Mouse (Mus musculus) lung, embryonic 14.5 days (tissue): ENCODE measurements around the gene Ndufs3. TPM values are rescaled to one million over a fixed set of nuclear protein-coding genes. Genes with fewer than 3 reads are reported as not detected.

ENCODE experiments used
- ATAC-seq: fragments of 200-750 bp; cut with Nextera tagmentation; 2 replicates; pipeline ENCODE4 v1.8.0; 2017; ENCODE audit warnings: mild to moderate bottlenecking, moderate TSS enrichment, moderate library complexity; ENCODE audit not compliant: insufficient read depth
- DNase-seq: peaks from one replicate; pipeline ENCODE4 v3.0.0-alpha.2; 2015
- H3K27ac ChIP-seq: fragments of 300-500 bp; sonication (generic); 2 replicates; pipeline ENCODE4 v1.5.1; 2014; ENCODE audit warnings: low read depth, mild to moderate bottlenecking, moderate library complexity
- H3K27me3 ChIP-seq: fragments of 300-500 bp; sonication (generic); 2 replicates; pipeline ENCODE4 v1.6.1; 2014; ENCODE audit warnings: low read length, control low read depth; ENCODE audit not compliant: insufficient read depth
- H3K36me3 ChIP-seq: fragments of 300-500 bp; sonication (generic); 2 replicates; pipeline ENCODE4 v1.6.1; 2014; ENCODE audit warnings: control low read depth; ENCODE audit not compliant: insufficient read depth
- H3K4me1 ChIP-seq: fragments of 300-500 bp; sonication (generic); 2 replicates; pipeline ENCODE4 v1.6.1; 2014; ENCODE audit warnings: antibody characterized with exemption, control low read depth; ENCODE audit not compliant: insufficient read depth
- H3K4me2 ChIP-seq: fragments of 300-500 bp; sonication (generic); 2 replicates; pipeline ENCODE4 v1.6.1; 2014; ENCODE audit warnings: mild to moderate bottlenecking
- H3K4me3 ChIP-seq: fragments of 300-500 bp; sonication (generic); 2 replicates; pipeline ENCODE4 v1.5.1; 2014; ENCODE audit warnings: low read depth, low read length
- H3K9ac ChIP-seq: fragments of 300-500 bp; sonication (generic); 2 replicates; pipeline ENCODE4 v1.6.1; 2014
- H3K9me3 ChIP-seq: fragments of 300-500 bp; sonication (generic); 2 replicates; pipeline ENCODE4 v1.6.1; 2016; ENCODE audit warnings: low read depth, low read length, control low read depth
- CTCF ChIP-seq: IDR thresholded peaks from 2 replicates; pipeline ENCODE4 v1.5.1; 2016; ENCODE audit warnings: antibody characterized with exemption, low read depth
- WGBS: fragments of 180-500 bp; shearing (Covaris S2); extraction: QIAGEN DNeasy Blood & Tissue Kit; methylation state at CpG from one replicate; pipeline ENCODE4 v1.1.7; 2014; 5-methylcytosine and 5-hydroxymethylcytosine counted together
- polyA plus RNA-seq: library from polyadenylated mRNA; unstranded; fragments of >200 nt; fragmentation: Nextera tagmentation; extraction: Ambion mirVana; gene quantifications from 2 replicates; pipeline ENCODE4 v1.2.1, GENCODE M21; 2014

The Ndufs3 gene
- polyA plus RNA-seq, 1 experiment from 2014 or later = 186 TPM

- H3K9me3 ChIP-seq = no peaks in the 10 kb centered on the region
- H3K4me1 ChIP-seq = no peaks in the 10 kb centered on the region; the same call in 1 of the 2 replicates
- H3K36me3 ChIP-seq = no peaks in the 10 kb centered on the region
- H3K4me3 ChIP-seq = no peak overlapping the region
- peaks cover 56% of the 10 kb centered on the region for H3K27me3 ChIP-seq
- ATAC-seq = no peak
- no peak for DNase-seq
- no peak overlapping the region for H3K27ac ChIP-seq
- no peak overlapping the region for H3K4me2 ChIP-seq
- TF ChIP-seq CTCF = no peak
- no peak overlapping the region for H3K9ac ChIP-seq
- WGBS = 59% methylated on average over 5 of the region's 5 CpGs
Observed at GRCm38 (mm10) chr2:90887627-90888026, 17.0 kb downstream of the Ndufs3 start.

- WGBS = 29% methylated on average over 6 of the region's 6 CpGs
- Histone ChIP-seq H3K9me3 (no peaks in the 10 kb centered on the region), H3K4me3 (peak overlapping the region; percentile 43), H3K36me3 (no peaks in the 10 kb centered on the region), H3K27ac (no peak overlapping the region), H3K4me1 (no peaks in the 10 kb centered on the region; the same call in 1 of the 2 replicates), H3K9ac (no peak overlapping the region), H3K4me2 (peak overlapping the region; percentile 67; the same call in 1 of the 2 replicates), H3K27me3 (peaks cover 56% of the 10 kb centered on the region)
- DNase-seq (no peak), ATAC-seq (no peak)
- TF ChIP-seq CTCF = no peak
Observed at GRCm38 (mm10) chr2:90886436-90886835, 18.2 kb downstream of the Ndufs3 start.

- Histone ChIP-seq H3K27ac (no peak within 1 kb of the TSS), H3K4me2 (peak within 1 kb of the TSS; percentile 67), H3K9ac (peak within 1 kb of the TSS; percentile 36), H3K4me3 (peak within 1 kb of the TSS; percentile 43), H3K9me3 (no peaks in the 10 kb centered on the region), H3K4me1 (no peaks in the 10 kb centered on the region; the same call in 1 of the 2 replicates), H3K36me3 (no peaks in the 10 kb centered on the region), H3K27me3 (peaks cover 55% of the 10 kb centered on the region)
- DNase-seq = no peak
- ATAC-seq = peak; percentile 19; the same call in 1 of the 2 replicates
- no peak for TF ChIP-seq CTCF
- WGBS = 1% methylated on average over 44 of the region's 45 CpGs
Observed at GRCm38 (mm10) chr2:90885218-90886041, 19.2 kb downstream of the Ndufs3 start, which contains the start of gene C1qtnf4. Gene C1qtnf4 (plus strand): TSS chr2:90885860.

GRCm38 (mm10) chr2:90881824-90882223 lies 22.8 kb downstream of the Ndufs3 start:
- no peaks in the 10 kb centered on the region for H3K9me3 ChIP-seq
- no peak overlapping the region for H3K4me2 ChIP-seq
- no peak for ATAC-seq
- H3K4me1 ChIP-seq = no peaks in the 10 kb centered on the region
- no peak overlapping the region for H3K4me3 ChIP-seq
- H3K9ac ChIP-seq = no peak overlapping the region
- no peaks in the 10 kb centered on the region for H3K36me3 ChIP-seq
- peaks cover 23% of the 10 kb centered on the region for H3K27me3 ChIP-seq
- no peak for DNase-seq
- no peak overlapping the region for H3K27ac ChIP-seq
- WGBS = 65% methylated on average over 2 of the region's 2 CpGs
- no peak for TF ChIP-seq CTCF

GRCm38 (mm10) chr2:90880144-90880785 lies 24.4 kb downstream of the Ndufs3 start:
- Histone ChIP-seq H3K36me3 (no peaks in the 10 kb centered on the region), H3K4me2 (no peak overlapping the region), H3K9me3 (no peaks in the 10 kb centered on the region), H3K27me3 (peaks cover 7% of the 10 kb centered on the region), H3K4me3 (no peak overlapping the region), H3K4me1 (no peaks in the 10 kb centered on the region), H3K27ac (no peak overlapping the region), H3K9ac (no peak overlapping the region)
- ATAC-seq (no peak), DNase-seq (no peak)
- 26% methylated on average over 6 of the region's 6 CpGs for WGBS
- no peak for TF ChIP-seq CTCF

- no peak for TF ChIP-seq CTCF
- no peak overlapping the region for H3K9ac ChIP-seq
- H3K36me3 ChIP-seq = no peaks in the 10 kb centered on the region
- no peak overlapping the region for H3K4me3 ChIP-seq
- no peak for DNase-seq
- H3K27ac ChIP-seq = no peak overlapping the region
- no peak overlapping the region for H3K4me2 ChIP-seq
- ATAC-seq = no peak
- H3K9me3 ChIP-seq = no peaks in the 10 kb centered on the region
- H3K27me3 ChIP-seq = no peaks in the 10 kb centered on the region
- no peaks in the 10 kb centered on the region for H3K4me1 ChIP-seq
Observed at GRCm38 (mm10) chr2:90879419-90879818, 25.2 kb downstream of the Ndufs3 start.

GRCm38 (mm10) chr2:90877584-90878259 lies 26.9 kb downstream of the Ndufs3 start:
- H3K9me3 ChIP-seq = no peaks in the 10 kb centered on the region
- no peaks in the 10 kb centered on the region for H3K36me3 ChIP-seq
- no peak overlapping the region for H3K27ac ChIP-seq
- H3K9ac ChIP-seq = no peak overlapping the region
- no peaks in the 10 kb centered on the region for H3K27me3 ChIP-seq
- no peak overlapping the region for H3K4me2 ChIP-seq
- DNase-seq (no peak), ATAC-seq (no peak)
- 46% methylated on average over 5 of the region's 5 CpGs for WGBS
- TF ChIP-seq CTCF = no peak
- H3K4me3 ChIP-seq = no peak overlapping the region
- H3K4me1 ChIP-seq = no peaks in the 10 kb centered on the region
